Mouse (Mus musculus) embryo, embryonic 11.5 days (tissue): ENCODE measurements around the gene Vgf.

Experiments
- DNase-seq: peaks from one replicate; pipeline ENCODE4 v3.0.0-alpha.2; 2012; ENCODE audit warnings: low read depth, low spot score

Gene Vgf

DNA sequence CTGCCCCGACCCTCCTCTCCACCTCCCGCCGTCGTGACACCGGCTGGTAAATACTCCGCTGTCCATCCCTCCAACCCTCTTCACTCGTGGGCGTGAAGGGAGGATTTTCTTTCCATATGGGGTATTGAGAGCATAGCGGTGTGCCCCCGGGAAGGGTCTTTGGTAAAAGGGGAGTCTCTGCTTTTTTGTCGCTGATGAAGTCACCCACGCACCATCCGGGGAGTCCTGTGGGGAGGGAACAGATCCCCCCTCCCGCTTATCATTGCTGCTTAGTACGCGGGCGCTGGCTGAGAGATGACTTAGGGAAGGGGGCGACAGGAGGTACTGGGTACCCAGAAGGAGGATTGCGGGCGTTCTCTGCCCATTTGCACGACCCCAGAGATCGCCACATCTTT, 4.2 kb downstream of the Vgf start:
- no peak for DNase-seq

DNA sequence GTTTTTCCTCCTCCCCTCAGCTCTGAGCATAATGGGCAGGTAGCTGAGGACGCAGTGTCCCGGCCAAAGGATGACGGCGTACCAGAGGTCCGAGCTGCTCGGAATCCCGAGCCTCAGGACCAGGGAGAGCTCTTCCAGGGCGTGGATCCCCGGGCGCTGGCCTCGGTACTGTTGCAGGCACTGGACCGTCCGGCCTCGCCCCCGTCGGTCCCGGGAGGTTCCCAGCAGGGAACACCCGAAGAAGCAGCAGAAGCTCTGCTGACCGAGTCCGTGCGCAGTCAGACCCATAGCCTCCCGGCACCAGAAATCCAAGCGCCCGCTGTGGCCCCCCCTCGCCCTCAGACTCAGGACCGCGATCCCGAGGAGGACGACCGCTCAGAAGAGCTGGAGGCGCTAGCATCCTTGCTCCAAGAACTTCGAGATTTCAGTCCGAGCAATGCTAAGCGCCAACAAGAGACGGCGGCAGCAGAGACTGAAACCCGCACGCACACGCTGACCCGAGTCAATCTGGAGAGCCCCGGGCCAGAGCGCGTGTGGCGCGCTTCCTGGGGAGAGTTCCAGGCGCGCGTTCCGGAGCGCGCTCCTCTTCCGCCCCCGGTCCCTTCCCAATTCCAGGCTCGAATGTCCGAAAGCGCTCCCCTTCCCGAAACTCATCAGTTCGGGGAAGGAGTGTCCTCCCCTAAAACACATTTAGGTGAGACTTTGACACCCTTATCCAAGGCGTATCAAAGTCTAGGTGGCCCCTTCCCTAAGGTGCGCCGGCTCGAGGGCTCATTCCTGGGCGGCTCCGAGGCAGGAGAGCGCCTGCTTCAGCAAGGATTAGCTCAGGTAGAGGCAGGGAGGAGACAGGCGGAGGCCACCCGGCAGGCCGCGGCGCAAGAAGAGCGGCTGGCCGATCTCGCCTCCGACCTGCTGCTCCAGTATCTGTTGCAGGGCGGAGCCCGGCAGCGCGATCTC, 5.2 kb downstream of the Vgf start:
- DNase-seq = no peak

GRCm38 (mm10) chr5:137032033-137032421, 5.8 kb downstream of the Vgf start:
- no peak for DNase-seq

DNA sequence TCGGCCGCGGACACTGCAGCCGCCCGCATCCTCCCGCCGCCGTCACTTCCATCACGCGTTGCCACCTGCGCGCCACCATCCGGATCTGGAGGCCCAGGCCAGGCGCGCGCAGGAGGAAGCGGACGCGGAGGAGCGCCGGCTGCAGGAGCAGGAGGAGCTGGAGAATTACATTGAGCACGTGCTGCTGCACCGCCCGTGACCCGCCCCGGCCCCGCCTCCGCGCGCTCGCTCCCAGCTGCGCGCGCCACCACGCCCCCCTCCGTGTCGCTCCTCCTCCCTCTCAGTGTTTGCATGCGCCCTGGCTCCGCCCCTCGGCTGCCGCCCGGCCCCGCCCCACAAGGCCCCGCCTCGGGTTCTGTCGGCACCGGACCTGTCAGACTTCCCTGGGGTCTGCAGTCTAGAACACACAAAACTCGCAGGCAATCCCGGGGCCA, 6.5 kb downstream of the Vgf start:
- peak; percentile 84 for DNase-seq

- DNase-seq = no peak
These were observed 10.0 kb downstream of the Vgf start for GRCm38 (mm10) chr5:137036211-137036610.

GRCm38 (mm10) chr5:137039453-137039852, 13.3 kb downstream of the Vgf start:
- no peak for DNase-seq

- no peak for DNase-seq
These were observed 15.2 kb downstream of the Vgf start for GRCm38 (mm10) chr5:137041442-137041841.

GRCm38 (mm10) chr5:137043997-137044396, 17.8 kb downstream of the Vgf start:
- DNase-seq = no peak

- DNase-seq = peak; percentile 99
These were observed 19.5 kb downstream of the Vgf start, which contains the start of gene Ap1s1 for GRCm38 (mm10) chr5:137045402-137046323. TSS of gene Ap1s1 (minus strand) at chr5:137046135.

- DNase-seq = no peak
These were observed 20.1 kb downstream of the Vgf start for GRCm38 (mm10) chr5:137046324-137046718.

GRCm38 (mm10) chr5:137046991-137047390, 20.8 kb downstream of the Vgf start:
- no peak for DNase-seq

DNA sequence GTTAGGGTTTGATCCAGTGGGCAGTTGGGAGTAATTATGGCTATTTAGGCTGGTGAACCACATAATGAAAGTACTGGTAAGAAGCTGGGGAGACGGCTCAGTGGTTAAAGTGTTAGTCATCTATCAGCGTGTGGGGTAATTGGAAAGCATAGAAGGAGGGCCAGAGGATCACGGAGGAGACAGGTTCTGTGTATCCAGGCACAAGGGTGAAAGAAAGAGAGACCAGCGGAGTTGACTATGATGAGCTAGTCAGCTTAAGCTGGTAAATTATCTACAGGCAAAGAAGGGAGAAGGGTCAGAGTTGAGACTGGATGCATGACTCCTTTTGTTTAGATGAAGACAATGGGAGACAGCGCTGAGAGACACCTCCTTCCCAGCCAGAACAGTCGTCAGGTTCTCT, 24.9 kb downstream of the Vgf start:
- no peak for DNase-seq

GRCm38 (mm10) chr5:137051914-137052505, 25.8 kb downstream of the Vgf start:
- no peak for DNase-seq

DNA sequence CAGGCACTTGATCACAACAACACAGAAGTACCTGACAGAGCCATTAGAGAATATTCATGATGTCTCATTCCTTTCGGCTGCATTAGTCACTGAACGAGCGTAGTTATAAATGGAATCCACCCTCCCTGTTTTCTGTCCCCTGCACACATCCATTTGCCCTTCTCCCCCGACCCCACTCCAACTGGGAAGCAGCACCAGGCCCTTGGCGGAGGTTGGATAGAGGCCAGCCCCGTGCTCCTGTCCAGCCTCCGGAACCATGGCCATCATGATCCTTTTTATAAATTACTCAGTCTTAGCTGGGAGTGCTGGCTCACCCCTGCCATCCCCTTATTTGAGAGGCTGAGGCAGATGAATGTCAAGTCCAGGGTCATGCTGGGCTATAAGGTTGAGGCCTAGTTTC, 28.1 kb downstream of the Vgf start:
- DNase-seq = no peak

- DNase-seq = no peak
These were observed 28.7 kb downstream of the Vgf start for GRCm38 (mm10) chr5:137054873-137055272.

DNA sequence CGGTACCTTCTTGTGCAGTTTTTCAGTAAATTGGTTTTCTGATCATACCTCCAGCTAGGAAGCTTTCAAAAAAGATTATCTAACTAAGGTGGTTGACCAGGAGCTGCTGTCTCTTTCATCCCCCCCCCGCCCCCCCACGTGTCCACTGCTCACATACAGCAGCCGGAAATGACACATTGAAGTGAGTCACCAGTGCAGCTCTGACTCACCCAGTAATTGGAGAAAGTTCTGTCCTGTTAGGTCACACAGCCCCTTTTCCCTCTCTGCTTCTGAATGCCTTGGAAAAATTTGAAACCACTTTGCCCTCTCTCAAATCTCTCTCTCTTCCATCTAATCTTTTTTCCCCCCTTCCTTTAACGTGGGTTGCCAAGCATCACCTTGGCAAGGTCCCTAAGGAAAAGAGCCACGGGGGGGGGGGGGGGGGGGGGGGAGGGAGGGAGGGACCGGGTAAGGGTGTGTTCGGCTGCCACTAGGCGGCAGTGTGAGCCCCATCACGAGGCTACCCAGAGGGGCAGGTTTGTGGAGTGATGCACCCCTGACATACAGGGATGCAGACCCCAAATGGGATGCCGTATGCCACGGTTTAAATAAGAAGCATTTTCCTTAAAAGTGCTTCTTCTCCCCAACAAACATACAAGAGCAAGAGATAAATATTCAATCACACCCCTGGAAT, 35.8 kb downstream of the Vgf start:
- DNase-seq = no peak

- no peak for DNase-seq
These were observed 36.4 kb downstream of the Vgf start for GRCm38 (mm10) chr5:137062601-137063000.

- no peak for DNase-seq
These were observed 39.3 kb downstream of the Vgf start for GRCm38 (mm10) chr5:137065454-137065853.

DNA sequence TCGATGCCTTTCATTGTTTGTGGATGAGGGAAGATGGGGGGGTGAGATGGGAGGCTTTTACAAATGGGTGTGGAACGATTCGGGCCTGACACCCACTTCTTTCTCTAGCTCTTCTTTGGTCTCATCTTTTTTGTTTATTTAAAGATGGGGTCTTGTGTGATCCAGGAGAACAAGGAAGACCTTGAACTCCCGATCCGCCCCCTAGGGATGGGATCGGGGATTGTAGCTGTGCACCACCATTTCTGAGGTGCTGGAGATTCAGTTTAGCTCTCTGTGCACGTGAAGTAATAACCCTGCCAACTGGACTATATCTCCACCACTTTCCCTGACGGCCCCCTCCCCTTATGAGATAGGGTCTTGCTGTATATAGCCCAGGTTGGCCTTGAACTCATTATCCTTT, 39.7 kb downstream of the Vgf start:
- no peak for DNase-seq

GRCm38 (mm10) chr5:137068711-137069110, 42.5 kb downstream of the Vgf start:
- no peak for DNase-seq

DNA sequence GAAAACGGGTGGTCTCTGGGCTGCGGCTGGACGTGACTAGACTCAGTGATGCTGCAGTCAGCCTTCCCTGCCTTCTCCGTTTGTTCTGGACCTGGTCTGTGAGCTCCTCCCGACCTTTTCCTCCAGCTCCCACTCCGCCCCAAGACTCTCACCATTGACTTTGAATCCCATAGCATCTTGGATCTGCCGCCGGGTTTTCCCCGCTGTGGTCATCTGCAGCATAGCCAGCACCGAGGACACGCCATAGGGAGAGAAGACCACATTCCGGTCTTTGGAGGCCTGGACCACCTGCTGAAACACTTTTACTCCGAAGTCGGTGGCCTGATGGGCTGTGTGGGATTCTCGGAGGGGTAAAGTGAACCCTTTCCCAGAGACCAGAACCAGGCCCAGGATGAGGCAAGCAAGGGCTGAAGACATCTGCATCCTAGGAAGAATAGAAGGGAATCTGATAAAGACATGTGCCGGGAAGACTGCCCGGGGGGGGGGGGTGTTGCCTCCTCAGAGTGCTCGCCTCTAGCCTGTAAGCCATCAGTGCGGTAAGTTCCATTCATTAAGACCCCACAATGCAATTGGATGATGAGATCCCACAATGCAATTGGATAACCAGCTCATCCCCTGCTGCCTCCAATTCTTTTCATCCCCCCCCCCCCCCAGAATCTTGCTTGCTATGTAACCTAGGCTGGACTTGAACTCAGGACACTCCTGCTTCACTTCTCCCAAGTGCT, 44.9 kb downstream of the Vgf start:
- no peak for DNase-seq
